Mouse (Mus musculus): ENCODE data around the gene Uspl1.

- TF ChIP-seq POLR2A (IDR thresholded peaks at IDR 0.05; ENCODE audit: insufficient read length, low read depth) (no peak), POLR2AphosphoS2 (IDR thresholded peaks at IDR 0.05; ENCODE audit: insufficient read length, low read depth) (no peak), MYOG (IDR thresholded peaks at IDR 0.05; ENCODE audit: control insufficient read depth in 1 of 3, insufficient read depth in 1 of 3, insufficient read length in 2 of 3, low read depth in 2 of 3) (no peak), MAX (IDR thresholded peaks at IDR 0.05; ENCODE audit: low read depth) (no peak), USF1 (IDR thresholded peaks at IDR 0.05; ENCODE audit: low read depth) (no peak), CEBPB (IDR thresholded peaks at IDR 0.05; ENCODE audit: insufficient read depth, poor library complexity, severe bottlenecking) (no peak), TCF3 (IDR thresholded peaks at IDR 0.05; ENCODE audit: insufficient read length, low read depth) (no peak), TCF12 (IDR thresholded peaks at IDR 0.05; ENCODE audit: insufficient read depth, poor library complexity, severe bottlenecking) (no peak), SRF (IDR thresholded peaks at IDR 0.05; ENCODE audit: control insufficient read depth, insufficient read length, low read depth) (no peak)
These were observed 80.7 kb downstream of the Uspl1 start for GRCm38 (mm10) chr5:149264878-149265279.
